Mouse (Mus musculus) frontal cortex, postnatal 10 days (tissue): ENCODE measurements around the gene Sbpl.

Source experiments
- DNase-seq, 2 experiments: peaks; one replicate each; pipeline ENCODE4 v3.0.0; 2022; ENCODE audit warnings: low spot score in 2 of 2, mixed read lengths in 1 of 2

Sbpl gene

GRCm38 (mm10) chr17:23955174-23955573 lies at the start of gene Sbpl:
Gene Sbpl, minus strand, starts transcription at chr17:23955274.
- DNase-seq = no peak

GRCm38 (mm10) chr17:24004071-24004665 lies 49.1 kb upstream of the Sbpl start:
- DNase-seq = no peak

- peak; percentile 51 to 86 for DNase-seq
These were observed 45.3 kb upstream of the Sbpl start for GRCm38 (mm10) chr17:24000404-24000803.

- DNase-seq = no peak
These were observed 43.3 kb upstream of the Sbpl start for GRCm38 (mm10) chr17:23998383-23998782.

- DNase-seq = no peak
These were observed 42.8 kb upstream of the Sbpl start, which contains the start of gene Prss22 for GRCm38 (mm10) chr17:23997901-23998300. Gene Prss22, minus strand, starts transcription at chr17:23998100.

- DNase-seq = no peak
These were observed 40.3 kb upstream of the Sbpl start for GRCm38 (mm10) chr17:23995421-23995820.

- no peak for DNase-seq
These were observed 39.6 kb upstream of the Sbpl start for GRCm38 (mm10) chr17:23994667-23995066.

- DNase-seq = peak; percentile 92 to 93
These were observed 38.7 kb upstream of the Sbpl start for GRCm38 (mm10) chr17:23993559-23994428.

GRCm38 (mm10) chr17:23992789-23993553 lies 37.9 kb upstream of the Sbpl start:
- DNase-seq = no peak

- no peak for DNase-seq
These were observed 34.7 kb upstream of the Sbpl start for GRCm38 (mm10) chr17:23989802-23990201.

- no peak for DNase-seq
These were observed 29.9 kb upstream of the Sbpl start for GRCm38 (mm10) chr17:23984989-23985388.

GRCm38 (mm10) chr17:23982912-23983311 lies 27.8 kb upstream of the Sbpl start:
- DNase-seq = no peak

GRCm38 (mm10) chr17:23980297-23980909 lies 25.3 kb upstream of the Sbpl start, which contains the start of gene Prss30:
Gene Prss30, minus strand, starts transcription at chr17:23980566.
- no peak for DNase-seq

- DNase-seq = no peak
These were observed 24.4 kb upstream of the Sbpl start for GRCm38 (mm10) chr17:23979471-23979870.

GRCm38 (mm10) chr17:23976665-23977064 lies 21.6 kb upstream of the Sbpl start:
- no peak for DNase-seq

- no peak for DNase-seq
These were observed 16.2 kb upstream of the Sbpl start for GRCm38 (mm10) chr17:23971315-23971714.

GRCm38 (mm10) chr17:23969231-23969630 lies 14.2 kb upstream of the Sbpl start:
- DNase-seq = peak in 1 of 2 experiments; percentile 64

- no peak for DNase-seq
These were observed 13.7 kb upstream of the Sbpl start for GRCm38 (mm10) chr17:23968780-23969179.

GRCm38 (mm10) chr17:23966658-23967401 lies 11.8 kb upstream of the Sbpl start:
- no peak for DNase-seq

- no peak for DNase-seq
These were observed 10.8 kb upstream of the Sbpl start for GRCm38 (mm10) chr17:23965805-23966425.
